Mouse (Mus musculus): ENCODE results near the gene Suds3.

DNA sequence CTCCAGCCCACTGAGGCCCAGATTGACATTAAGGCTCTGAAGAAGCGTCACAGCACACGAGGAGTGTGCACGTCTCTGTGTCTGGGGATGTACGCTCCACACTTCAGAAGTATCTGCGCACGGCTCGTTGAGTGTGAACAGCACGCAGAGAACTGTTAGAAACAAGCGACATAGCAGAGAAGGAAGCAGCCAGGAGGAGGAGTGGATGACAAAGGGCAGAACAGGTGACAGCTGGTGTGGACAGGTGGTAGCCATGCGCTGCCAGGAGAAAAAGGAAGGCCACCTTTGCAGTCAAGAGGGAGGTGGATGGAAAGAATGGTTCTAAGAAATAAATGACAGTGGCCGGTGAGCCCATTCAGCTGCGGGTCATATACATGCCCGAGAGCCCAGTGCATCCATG is 47.9 kb upstream of the Suds3 start:
- TF ChIP-seq CTCF (IDR thresholded peaks at IDR 0.05; ENCODE audit: insufficient read depth, low read length) = no peak
- TF ChIP-seq POLR2A (IDR thresholded peaks at IDR 0.05; ENCODE audit: borderline replicate concordance, extremely low read depth, low read depth, low read length) = no peak

All from lung, adult 2 months (tissue).